Mouse (Mus musculus) lung, postnatal 0 days (tissue): ENCODE measurements at regions not wholly inside any gene's neighbourhood (a gene's known extent, or its start where the extent isn't known, plus 50 kb on each side); places are given as distances from the start of the nearest gene placed in this dataset.

Experiments
- ATAC-seq: fragments of 200-750 bp; cut with Nextera tagmentation; 2 replicates; pipeline ENCODE4 v1.8.0; 2017; ENCODE audit warnings: moderate library complexity
- DNase-seq: peaks from one replicate; pipeline ENCODE4 v3.0.0-alpha.2; 2016; ENCODE audit warnings: low spot score
- H3K27ac ChIP-seq: fragments of 300-500 bp; sonication (generic); 2 replicates; pipeline ENCODE4 v1.5.1; 2014; ENCODE audit warnings: antibody characterized with exemption, mild to moderate bottlenecking, low read length, mixed read lengths
- H3K27me3 ChIP-seq: fragments of 300-500 bp; sonication (generic); replicated peaks from 2 replicates; pipeline ENCODE4 v1.6.1; 2014; ENCODE audit warnings: low read length, mixed read lengths; ENCODE audit not compliant: insufficient read depth
- H3K36me3 ChIP-seq: fragments of 300-500 bp; sonication (generic); 2 replicates; pipeline ENCODE4 v1.6.1; 2014; ENCODE audit warnings: low read length, mixed read lengths; ENCODE audit not compliant: insufficient read depth
- H3K4me1 ChIP-seq: fragments of 300-500 bp; sonication (generic); 2 replicates; pipeline ENCODE4 v1.6.1; 2014; ENCODE audit warnings: antibody characterized with exemption, low read depth, low read length, mixed read lengths; ENCODE audit not compliant: insufficient read depth
- H3K4me2 ChIP-seq: fragments of 300-500 bp; sonication (generic); replicated peaks from 2 replicates; pipeline ENCODE4 v1.6.1; 2014; ENCODE audit warnings: low read depth, mild to moderate bottlenecking, low read length, moderate library complexity, mixed read lengths
- H3K4me3 ChIP-seq: fragments of 300-500 bp; sonication (generic); 2 replicates; pipeline ENCODE4 v1.5.1; 2014; ENCODE audit warnings: low read depth, low read length
- H3K9ac ChIP-seq: fragments of 300-500 bp; sonication (generic); replicated peaks from 2 replicates; pipeline ENCODE4 v1.6.1; 2014; ENCODE audit warnings: low read depth, mild to moderate bottlenecking
- H3K9me3 ChIP-seq: fragments of 300-500 bp; sonication (generic); 2 replicates; pipeline ENCODE4 v1.6.1; 2016; ENCODE audit warnings: low read length, mixed read lengths
- CTCF ChIP-seq: IDR thresholded peaks from 2 replicates; pipeline ENCODE4 v1.5.1; 2016; ENCODE audit warnings: antibody characterized with exemption, mild to moderate bottlenecking
- EP300 ChIP-seq: IDR thresholded peaks from 2 replicates; pipeline ENCODE4 v1.6.1; 2016; ENCODE audit warnings: antibody characterized with exemption, mild to moderate bottlenecking, control low read depth
- WGBS: fragments of 180-500 bp; shearing (Covaris S2); extraction: QIAGEN DNeasy Blood & Tissue Kit; methylation state at CpG from one replicate; pipeline ENCODE4 v1.1.7; 2014; 5-methylcytosine and 5-hydroxymethylcytosine counted together

DNA sequence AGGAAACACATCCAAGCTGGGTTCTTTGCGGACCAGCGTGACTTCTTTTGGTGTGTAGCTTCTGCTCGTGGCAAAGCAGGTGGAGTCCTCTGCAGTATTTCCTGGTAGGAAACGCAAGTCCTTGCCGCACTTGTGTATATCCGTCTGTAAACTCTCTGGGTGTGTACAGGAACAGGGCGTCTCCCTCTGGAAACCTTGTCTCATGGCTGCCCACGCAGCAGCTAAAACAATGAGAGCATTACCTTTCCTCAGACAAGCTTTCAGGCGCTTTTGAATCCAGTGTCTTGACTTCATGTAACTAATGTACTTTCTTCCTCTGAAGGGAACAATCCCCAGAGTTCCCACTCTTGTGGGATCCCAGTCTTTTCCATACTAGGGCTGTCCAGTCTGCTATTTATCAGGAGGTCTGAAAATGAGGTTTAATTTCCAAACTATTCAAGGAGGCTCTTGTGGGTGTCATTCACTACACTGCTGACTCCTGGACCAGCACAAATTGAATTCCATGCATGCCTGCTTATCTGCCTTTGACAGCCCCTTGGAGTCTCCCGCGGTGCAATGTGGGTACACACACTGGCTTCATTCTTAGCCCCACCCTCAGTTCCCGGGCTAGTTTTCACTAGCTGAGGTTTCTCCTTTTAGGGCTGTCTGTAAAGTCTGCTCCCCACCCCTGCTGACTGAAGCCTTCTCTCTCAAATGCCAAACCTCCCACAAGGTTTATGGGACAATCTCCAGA lies 161.6 kb upstream of the Anxa10 start:
- H3K9ac ChIP-seq = no peak overlapping the region
- 20% methylated on average over 12 of the region's 12 CpGs for WGBS
- peak; percentile 95 for ATAC-seq

DNA sequence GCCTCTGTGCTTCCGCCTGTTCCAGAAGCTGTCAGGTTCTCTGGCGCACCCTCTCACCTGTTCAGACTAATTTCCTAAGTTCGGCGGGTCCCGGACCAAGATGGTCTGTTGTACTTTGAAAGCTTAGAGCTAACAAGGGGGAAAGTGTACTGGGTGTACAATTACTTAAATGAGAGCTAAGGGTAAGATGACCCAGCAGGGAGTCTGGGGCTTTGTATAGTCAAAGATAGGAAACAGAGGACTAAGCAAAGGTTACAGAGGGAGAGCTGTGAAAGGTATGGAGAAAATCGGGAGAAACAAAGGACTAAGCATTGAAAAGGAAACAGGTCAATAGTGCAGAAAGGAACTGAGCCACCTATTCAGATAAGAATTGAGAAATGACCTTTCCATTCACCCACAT lies 127.6 kb upstream of the Anxa10 start:
- H3K4me1 ChIP-seq = no peaks in the 10 kb centered on the region
- no peaks in the 10 kb centered on the region for H3K27me3 ChIP-seq
- DNase-seq (no peak), ATAC-seq (no peak)
- no peak overlapping the region for H3K4me3 ChIP-seq
- no peak overlapping the region for H3K27ac ChIP-seq
- no peaks in the 10 kb centered on the region for H3K36me3 ChIP-seq
- no peaks in the 10 kb centered on the region for H3K9me3 ChIP-seq
- H3K9ac ChIP-seq = no peak overlapping the region
- TF ChIP-seq CTCF (no peak), EP300 (no peak)
- no peak overlapping the region for H3K4me2 ChIP-seq
- WGBS = 91% methylated on average over 5 of the region's 6 CpGs

More for the DNA sequence above, 161.6 kb upstream of the Anxa10 start:
- H3K4me3 ChIP-seq = no peak overlapping the region
- H3K4me2 ChIP-seq = peak overlapping the region; percentile 22
- no peaks in the 10 kb centered on the region for H3K27me3 ChIP-seq
- no peaks in the 10 kb centered on the region for H3K36me3 ChIP-seq
- 0 out of 2 replicates have a peak, but pooled peaks cover 3% of the 10 kb centered on the region for H3K4me1 ChIP-seq
- peak; percentile 68 for DNase-seq
- no peak for TF ChIP-seq CTCF
- TF ChIP-seq EP300 = peak; percentile 83
- H3K9me3 ChIP-seq = no peaks in the 10 kb centered on the region
- H3K27ac ChIP-seq = peak overlapping the region; percentile 47
